Mouse (Mus musculus) urinary bladder, adult 2 months (tissue): Measurements from ENCODE around the gene Ptov1. TPM values are rescaled to one million over a fixed set of nuclear protein-coding genes. Genes with fewer than 3 reads are reported as not detected.

Source experiments
- DNase-seq: peaks from one replicate; pipeline ENCODE4 v3.0.0; 2022; ENCODE audit warnings: low spot score
- polyA plus RNA-seq: library from polyadenylated mRNA; depleted of rRNA; stranded (reverse); fragments of >200 nt; gene quantifications from 2 replicates; pipeline ENCODE4 v1.2.3, GENCODE M21; 2012

The Ptov1 gene
- polyA plus RNA-seq, 1 experiment, result 176 TPM

DNA sequence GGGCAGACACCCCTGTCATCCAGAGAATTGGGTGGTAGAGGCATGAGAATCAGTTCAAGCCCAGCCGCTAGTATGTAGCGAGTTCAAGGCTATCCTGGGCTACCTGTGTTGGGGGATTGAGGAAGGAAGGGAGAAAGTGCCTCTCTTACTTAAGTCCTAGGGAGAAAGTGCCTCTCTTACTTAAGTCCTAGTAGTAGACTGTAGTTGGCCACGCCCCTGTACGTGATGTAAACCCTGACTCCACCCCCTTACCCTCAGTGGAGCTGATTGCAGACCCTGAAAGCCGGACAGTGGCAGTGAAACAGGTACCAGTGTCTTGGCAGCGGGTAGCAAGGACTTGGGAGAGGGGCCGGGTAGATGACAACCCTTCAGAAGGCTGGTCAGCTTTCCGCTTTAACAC is 11.7 kb downstream of the Ptov1 start:
- DNase-seq, result no peak

DNA sequence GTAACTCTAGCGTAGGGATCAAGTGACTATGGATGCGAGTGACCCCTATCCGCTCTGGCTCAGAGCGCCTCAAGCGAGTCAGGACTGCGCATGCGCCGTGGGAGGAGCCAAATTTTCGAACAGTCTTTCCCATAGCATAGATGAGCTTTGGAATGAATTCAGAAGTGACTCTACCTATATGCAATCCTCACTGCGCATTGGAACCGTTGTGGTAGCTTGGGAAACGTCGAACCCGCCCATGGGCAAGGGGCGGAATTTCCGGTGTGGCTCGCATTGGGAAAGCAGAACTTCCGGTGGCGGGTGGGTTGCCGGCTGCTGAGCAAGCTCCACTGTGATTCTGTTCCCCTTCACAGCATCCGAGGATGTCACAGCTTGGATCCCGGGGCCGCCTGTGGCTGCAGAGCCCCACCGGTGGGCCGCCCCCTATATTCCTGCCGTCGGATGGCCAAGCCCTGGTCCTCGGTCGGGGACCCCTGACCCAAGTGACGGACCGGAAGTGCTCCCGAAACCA is 12.5 kb downstream of the Ptov1 start, which contains the start of gene Pnkp:
Pnkp (plus strand) TSS at position 98 of the 511 bp plus-strand sequence.
- DNase-seq, result peak; percentile 68

DNA sequence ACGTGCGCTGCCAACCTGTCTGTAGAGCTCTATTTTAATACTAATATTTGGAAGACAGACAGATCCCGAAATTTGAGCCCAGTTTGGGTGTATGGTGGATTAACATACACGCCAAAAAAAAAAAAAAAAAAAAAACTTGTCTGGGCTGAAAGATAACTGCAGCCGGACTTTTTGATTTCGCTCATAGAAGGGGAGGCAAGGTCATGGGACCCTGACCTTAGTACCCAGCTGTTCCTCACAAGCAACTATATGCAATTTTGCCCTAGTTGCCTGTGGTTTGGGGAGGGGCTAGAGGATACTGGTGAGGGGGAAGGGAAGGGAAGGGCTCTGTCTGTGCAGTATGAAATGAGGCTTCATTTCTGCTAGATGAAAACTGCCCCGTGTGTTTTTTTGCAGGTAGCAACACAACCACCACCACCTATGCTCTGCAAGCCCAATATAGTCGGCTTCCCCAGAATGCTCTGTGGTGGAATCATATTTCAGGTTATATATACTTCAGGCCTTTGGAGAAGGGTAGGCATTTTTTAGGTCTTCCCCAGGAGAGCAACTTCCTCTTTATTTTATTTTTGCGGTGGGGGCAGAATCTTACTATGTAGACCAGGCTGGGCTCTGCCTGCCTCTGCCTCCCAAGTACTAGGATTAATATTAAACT is 13.2 kb downstream of the Ptov1 start:
- DNase-seq, result no peak

DNA sequence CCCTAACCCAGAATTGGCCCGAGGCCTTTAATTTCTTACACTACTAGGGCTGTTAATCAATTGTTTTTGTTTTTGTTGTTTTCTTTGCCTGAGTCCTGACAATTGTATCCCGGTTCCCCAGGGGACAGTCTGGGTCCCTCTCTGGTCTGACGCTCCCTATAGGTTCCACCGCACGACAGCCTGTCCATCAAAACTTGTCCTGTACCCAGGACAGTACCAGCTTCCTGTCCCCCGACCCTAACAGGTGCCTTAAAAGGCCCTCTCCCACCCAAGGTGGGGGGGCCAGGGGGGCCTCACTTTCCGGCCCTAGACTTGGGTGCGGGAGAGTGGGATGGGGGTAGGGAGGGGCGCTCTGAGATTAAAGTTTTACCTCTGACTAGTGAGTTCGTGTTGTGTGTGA is 14.6 kb downstream of the Ptov1 start:
- no peak for DNase-seq

DNA sequence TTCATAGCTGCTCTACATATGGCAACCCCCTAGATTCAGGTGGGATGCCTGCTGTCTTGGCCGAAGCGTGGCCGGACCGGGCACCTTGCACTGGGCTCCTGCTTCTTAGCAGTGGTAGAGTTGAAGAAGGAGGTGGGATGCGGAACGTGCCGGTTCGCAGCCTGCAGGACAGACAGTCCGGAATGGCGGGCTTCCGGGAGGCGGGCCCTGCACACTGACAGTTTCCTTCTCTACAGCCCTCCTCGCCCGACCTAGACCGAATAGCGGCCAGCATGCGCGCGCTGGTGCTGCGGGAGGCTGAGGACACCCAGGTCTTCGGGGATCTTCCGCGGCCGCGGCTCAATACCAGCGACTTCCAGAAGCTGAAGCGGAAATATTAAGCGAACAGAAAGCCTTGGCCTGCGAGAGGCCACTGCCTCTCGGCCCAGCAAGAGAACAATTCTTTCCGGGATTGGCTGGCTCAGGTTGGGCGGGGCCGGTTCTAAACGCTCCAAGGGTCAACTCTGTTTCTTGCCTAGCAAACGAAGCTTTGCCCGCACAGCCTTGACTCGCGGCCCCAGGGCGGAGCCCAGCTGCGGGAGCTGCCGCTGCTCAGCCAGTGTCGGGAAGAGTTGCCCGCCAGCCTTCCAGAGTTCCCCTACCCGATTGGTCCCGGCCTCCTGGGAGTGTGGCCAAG is 15.1 kb downstream of the Ptov1 start:
- peak; percentile 82 for DNase-seq

DNA sequence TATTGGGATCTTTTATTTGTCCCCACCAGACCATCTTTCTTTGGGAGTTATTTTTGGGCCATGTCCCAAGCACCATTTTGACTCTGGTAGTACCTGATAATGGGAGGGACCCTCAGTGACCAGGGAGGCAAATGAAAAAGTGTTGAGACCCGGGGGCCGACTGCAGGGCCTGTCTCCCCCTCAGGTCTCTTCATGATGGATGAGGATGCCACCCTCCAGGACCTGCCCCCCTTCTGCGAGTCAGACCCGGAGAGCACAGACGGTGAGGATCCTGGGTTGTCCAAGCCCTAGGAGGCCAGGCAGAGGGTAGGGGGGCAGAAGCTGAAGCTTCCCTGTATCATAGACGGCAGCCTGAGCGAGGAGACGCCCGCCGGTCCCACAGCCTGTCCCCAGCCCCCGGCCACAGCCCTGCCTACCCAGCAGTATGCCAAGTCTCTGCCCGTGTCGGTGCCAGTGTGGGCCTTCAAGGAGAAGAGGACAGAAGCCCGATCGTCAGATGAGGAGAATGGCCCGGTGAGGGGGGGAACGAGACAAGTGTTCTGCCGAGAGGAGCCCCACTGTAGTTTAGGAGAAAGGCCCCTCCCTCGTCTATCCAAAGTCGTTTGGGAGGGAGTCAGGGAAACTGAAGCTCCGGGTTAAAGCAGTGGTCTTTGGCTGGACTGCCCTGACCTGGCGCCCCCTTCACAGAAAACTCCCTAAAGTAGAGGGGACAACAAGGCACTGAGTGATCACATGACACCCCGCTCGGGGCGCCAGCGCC is 15.8 kb downstream of the Ptov1 start:
- DNase-seq, result no peak

DNA sequence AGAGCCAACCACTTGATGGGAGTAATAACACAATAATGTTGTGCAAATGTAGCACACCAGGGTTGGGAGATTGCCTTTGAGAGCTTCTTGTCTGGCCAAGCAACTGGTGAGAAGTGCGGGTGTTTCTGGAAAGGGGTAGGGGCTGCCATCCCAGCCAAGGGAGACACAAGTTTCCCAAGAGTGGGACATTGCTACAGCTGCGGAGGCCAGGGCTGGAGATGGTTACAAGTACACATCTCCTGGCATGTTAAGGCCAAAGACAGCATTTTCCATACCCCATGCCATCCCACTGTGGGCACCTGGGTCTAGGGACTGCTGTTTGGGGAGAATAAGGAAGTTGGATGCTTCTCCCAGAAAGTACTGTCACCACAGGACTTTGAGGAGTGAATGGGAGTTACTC is 16.5 kb downstream of the Ptov1 start:
- no peak for DNase-seq

DNA sequence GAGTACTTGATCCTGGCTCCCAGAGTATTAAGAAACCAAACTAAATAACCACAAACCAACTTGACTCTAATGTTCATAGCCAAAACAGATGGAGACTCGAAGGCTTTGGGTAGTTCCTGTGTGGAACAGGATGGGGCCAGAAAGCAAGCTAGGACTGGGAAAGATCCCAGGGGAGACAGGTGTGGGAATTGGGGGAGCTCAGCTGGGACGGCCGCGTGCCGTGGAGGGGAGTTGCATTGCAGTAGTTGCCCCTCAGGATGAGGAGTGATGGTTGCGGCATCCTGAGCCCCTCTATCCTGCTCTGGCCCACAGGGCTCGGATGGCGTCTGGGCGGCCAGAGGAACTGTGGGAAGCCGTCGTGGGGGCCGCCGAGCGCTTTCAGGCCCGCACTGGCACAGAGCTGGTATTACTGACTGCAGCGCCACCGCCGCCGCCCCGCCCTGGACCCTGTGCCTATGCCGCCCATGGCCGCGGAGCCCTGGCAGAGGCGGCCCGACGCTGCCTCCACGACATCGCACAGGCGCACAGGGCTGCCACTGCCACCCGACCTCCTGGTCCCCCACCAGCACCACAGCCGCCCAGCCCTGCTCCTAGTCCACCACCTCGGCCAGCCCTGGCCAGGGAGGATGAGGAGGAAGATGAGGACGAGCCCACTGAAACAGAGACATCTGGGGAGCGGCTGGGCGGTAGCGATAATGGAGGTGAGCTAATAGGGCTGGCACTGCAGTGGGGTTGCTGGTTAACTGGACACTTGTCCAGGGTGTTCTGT is 17.1 kb downstream of the Ptov1 start:
- no peak for DNase-seq

DNA sequence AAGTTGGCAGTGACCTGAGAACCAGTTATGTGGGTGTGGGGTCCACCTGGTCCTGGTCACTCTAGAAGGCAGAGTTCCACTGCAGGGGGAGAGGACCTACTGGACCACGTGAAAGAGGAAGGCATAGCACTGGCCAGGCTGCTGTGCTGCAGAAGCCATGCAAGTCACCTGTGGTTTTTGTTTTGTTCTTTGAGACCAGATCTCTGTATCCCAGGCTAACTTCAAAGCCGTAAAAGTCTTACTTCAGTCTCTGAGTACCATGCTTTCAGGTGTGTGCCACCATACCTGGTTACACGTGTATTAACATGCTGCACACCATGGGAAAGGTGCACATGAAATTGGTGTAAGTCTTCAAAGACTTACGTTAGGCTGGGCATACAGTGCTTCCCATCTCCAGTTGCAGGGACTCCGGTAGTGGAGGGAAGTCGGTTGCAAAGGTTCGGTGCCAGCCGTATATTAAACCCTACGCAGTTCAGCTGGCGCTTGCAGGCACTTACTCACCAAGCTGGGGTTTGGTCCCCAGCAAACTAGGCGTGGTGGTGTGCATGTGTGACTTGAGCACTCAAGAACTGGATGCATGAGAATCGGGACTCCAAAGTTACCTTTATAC is 17.9 kb downstream of the Ptov1 start:
- DNase-seq, result no peak

DNA sequence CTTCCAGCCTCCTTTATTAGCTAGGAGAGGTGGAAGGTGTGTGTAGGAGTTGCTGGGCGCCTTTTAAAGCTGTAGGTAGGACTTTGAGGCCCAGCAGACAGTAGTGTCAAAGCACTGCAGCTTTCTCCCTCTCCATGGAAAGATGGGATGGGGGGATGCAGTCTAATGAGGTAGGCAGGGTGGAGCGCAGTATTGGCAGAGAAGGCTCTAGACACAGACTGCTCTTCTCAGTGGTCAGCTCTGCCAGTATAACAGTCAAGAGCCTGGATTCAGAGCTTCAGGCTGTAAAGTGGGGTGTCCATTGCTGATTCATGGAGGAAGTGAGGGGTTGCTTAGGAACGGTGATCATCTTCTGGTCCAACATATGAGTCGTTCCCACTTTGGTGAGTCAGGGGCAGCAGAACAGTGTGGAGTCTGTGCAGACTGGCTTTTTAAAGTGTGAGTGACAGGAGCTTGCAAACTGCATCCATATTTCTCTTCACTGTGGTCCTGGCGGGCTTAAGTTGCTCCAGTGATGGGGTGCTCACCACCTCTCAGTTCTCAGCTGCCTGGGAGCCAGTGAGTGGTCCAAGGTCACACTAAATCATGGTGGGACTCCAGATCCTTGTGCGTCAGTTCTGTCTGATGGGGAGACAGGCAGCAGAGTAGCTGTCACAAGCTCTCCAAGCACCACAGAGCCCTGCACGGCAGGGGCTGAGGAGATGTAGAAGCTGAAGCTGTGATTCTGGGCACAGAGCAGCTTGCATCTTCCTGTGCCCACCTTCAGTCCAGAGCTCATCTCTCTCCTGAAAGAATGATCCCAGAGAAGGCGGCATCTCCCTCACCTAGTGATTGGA is 18.6 kb downstream of the Ptov1 start:
- DNase-seq, result no peak

DNA sequence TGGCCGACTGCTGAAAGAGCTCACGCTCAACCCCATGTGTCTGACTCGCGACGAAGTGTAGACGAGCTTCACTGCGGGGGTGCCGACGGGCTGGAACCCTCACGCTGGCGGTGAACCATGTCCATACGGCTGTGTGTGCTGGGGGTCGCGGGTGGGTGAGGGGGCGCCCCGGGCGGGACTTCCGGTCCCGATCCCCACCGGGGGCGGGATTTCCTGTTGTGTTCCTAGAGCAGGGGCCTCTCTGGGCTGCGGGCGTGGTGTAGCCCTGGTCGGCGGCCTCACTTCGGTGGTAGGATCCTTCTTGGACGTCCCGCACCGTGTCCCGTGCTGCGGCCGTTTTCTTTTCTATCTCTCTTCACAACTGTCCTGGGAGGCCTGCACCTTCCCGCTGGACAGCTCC is 19.4 kb downstream of the Ptov1 start:
- peak; percentile 72 for DNase-seq

DNA sequence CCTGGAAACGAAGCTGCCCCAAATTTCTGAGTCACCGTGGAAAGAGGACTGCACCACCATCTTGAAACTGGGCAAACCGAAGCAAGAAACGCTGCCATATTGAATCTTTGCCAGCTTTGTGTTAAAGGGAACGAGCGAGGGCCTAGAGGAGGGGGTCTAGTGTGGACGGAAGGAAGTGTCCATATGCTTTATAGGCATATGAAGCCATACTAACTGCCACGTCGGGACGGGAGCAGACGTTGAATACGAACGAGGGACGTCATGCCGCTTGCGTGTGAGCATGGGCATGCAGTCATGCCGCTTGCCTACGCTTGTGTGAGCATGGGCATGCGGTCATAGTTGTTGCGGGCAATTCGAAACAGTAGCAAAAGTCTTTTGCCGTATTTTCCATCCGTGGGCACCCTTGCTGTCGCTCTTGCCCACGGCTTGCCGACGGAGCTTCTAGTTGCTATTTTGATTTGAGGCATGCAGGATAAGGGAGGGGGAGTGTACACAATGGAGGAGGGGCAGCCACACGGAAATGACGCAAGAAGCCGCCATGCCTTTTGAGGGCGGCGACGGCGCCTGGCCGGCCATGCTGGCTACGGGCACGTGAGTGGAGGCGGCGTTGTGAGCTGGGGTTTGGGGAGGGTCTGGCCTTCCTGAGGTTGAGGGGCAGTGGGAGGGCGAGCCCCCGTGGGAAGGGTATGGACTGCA is 20.0 kb downstream of the Ptov1 start:
- DNase-seq, result peak; percentile 77

DNA sequence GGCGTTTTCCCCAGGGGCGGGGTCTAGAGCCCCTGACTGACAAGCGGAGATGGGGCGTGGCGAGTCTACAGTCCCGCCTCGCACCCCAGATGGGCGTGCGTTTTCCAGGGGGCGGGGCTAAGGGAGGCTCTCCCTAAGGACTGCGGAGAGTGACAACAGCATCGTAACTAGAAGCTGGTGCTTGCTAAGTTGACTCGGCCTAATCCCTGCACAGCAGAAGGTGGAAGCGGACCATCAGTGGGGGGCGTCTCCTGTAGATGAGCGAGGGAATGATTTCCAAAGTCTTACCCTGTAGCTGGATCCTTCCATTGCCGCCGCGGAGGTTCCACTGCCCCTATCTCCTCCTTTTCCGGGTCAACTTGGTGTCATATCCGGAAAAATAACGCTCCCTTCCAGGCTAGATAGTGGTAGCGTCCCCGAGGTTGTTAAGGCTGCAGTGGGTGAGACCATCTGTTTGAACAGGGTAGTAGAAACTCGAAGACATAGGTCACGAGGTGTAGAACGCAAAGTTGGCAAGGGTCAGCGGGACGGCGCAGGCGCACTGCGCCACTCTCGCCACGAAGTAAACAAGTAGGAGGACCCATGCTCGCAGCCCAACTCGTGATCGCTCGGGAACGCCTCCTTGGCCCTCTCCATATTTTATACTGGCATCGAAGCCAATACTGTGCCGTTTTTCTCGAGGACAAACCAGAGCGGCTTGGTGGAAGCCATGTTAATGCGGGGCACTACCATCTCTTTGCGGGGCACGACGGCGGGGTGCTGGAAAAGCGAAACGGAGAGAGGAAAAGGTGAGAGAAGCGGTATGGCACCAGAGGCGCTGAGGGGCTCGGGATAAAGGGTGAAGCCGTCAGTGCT is 20.8 kb downstream of the Ptov1 start, which contains the start of the genes Akt1s1 and Tbc1d17:
Akt1s1 (plus strand) TSS at position 431 of the 855 bp plus-strand sequence.
Tbc1d17 (minus strand) TSS at position 519 of the 855 bp plus-strand sequence.
- DNase-seq, result peak; percentile 91

DNA sequence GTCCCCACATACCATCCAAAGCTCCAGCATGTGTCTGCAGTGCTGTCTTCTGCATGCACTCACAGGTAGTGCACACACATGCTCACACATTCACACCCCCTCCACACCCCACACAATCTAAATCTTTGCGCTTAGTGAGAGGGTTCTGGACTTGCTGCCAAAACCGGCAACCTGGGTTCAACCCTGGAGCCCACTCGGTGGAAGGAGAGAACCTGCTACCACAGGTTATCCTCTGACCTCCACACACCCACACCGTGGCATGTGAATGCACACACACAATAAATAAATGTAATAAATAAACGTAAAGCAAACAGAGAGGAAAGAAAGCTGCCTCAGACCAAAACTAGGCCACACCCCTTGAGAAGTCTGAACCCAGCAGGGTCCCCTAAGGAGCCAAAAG is 21.8 kb downstream of the Ptov1 start:
- DNase-seq, result no peak

DNA sequence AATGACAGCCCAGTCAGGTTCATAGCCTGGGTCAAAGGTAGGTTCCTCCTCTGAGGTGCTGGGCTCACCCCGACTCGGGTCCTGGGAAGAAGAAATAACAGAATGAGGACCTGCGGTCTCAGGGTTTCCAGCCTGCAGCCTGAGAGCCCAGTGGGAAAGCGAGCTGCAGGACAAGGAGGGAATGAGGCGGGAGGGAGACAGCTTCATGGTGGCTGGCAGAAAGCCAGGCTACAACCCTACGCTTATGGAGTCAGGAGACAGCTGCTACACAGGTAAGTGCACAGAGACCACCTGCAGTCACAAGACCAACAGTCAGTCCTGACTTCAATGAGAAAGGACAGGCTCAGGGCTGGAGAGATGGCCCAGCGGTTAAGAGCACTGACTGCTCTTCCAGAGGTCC is 22.8 kb downstream of the Ptov1 start:
- no peak for DNase-seq

DNA sequence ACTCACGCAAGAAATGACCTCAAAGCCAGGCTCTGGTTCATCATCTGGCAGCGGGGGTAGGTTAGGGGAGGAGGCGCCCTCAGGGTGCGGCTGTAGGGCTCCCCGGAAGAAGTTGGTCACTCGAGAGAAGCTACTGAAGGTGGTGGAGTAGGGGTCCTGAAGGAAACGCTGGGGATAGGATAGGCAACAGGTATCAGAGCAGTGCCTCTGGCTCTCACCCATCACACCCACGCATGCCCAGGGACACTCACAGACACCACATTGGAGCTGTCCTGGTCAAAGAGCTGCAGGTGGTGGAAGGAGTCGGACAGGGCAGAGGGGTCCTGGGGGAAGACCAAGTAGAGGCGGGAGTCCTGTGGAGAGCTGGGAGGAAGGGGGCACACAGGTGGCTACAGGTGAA is 24.6 kb downstream of the Ptov1 start:
- no peak for DNase-seq

DNA sequence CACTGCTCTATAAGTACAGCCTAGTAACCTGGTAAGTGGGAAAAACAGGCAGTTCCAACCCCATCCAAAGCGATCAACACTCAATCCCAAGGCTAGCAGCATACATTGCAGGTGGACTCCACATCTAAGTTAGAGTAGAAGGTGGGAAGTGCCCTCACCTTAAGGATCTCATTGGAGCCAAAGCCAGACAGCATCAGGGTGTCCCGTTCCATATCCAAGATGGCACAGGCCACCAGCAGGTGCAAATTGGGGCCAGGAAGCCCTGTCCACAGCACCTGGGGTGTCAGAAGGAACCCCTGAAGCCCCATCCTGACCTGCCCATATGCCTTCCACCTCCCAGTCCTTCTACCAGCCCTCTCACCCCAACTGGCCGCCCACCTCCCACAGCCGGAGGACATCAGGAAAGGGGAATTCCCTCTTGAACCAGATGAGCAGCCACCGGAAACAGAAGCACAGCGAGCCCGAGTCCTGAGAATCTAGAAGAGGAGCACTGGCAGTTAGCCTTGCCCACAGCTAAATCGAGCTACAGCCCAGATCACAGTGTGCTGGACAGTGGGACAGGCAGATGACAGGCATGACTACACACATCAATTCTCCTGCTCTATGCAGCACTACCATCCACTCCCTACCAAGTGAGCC is 27.6 kb downstream of the Ptov1 start:
- DNase-seq, result no peak

DNA sequence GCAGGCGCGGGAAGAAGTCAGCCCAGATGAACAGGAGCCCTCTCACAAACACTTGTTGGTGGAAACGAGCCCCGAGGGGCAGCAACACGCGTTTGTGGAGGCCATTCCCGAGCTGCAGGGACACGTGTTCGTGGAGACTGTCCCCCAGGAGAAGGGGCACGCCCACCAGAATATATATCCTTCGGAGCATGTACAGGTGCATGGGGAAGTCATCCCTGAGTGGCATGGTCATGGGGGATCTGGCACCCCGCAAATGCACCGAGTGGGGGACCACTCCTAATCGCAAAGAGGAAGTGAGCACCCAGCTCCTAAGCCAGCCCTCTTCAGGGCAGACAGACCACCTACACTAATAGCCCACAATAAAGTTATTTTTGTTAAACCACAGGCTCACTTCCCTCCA is 29.2 kb downstream of the Ptov1 start:
- no peak for DNase-seq
